Mouse (Mus musculus) heart, embryonic 11.5 days (tissue): ENCODE results near the gene Prps2. TPM values are rescaled to one million over a fixed set of nuclear protein-coding genes. Genes with fewer than 3 reads are reported as not detected.

Experiments used
- ATAC-seq: fragments of 200-750 bp; cut with Nextera tagmentation; replicated peaks from 2 replicates; pipeline ENCODE4 v1.8.0; 2017; ENCODE audit warnings: moderate library complexity; ENCODE audit not compliant: insufficient number of reproducible peaks, low FRiP score, low TSS enrichment
- H3K27ac ChIP-seq: fragments of 300-500 bp; sonication (generic); 2 replicates; pipeline ENCODE4 v1.5.1; 2014; ENCODE audit warnings: mild to moderate bottlenecking, low read depth, low read length
- H3K27me3 ChIP-seq: fragments of 300-500 bp; sonication (generic); 2 replicates; pipeline ENCODE4 v1.6.1; 2014; ENCODE audit warnings: mild to moderate bottlenecking, low read length, mixed read lengths; ENCODE audit not compliant: control insufficient read depth, insufficient read depth
- H3K36me3 ChIP-seq: fragments of 300-500 bp; sonication (generic); 2 replicates; pipeline ENCODE4 v1.6.1; 2014; ENCODE audit warnings: mild to moderate bottlenecking, low read length, moderate library complexity, mixed read lengths; ENCODE audit not compliant: control insufficient read depth, insufficient read depth
- H3K4me1 ChIP-seq: fragments of 300-500 bp; sonication (generic); 2 replicates; pipeline ENCODE4 v1.6.1; 2014; ENCODE audit warnings: low read length; ENCODE audit not compliant: control insufficient read depth, insufficient read depth
- H3K4me2 ChIP-seq: fragments of 300-500 bp; sonication (generic); 2 replicates; pipeline ENCODE4 v1.6.1; 2014; ENCODE audit warnings: mild to moderate bottlenecking, moderate library complexity
- H3K4me3 ChIP-seq: fragments of 300-500 bp; sonication (generic); 2 replicates; pipeline ENCODE4 v1.5.1; 2014; ENCODE audit warnings: low read depth, low read length
- H3K9ac ChIP-seq: fragments of 300-500 bp; sonication (generic); 2 replicates; pipeline ENCODE4 v1.6.1; 2014; ENCODE audit warnings: mild to moderate bottlenecking, low read depth, low read length, moderate library complexity
- H3K9me3 ChIP-seq: fragments of 300-500 bp; sonication (generic); replicated peaks from 2 replicates; pipeline ENCODE4 v1.6.1; 2016; ENCODE audit warnings: low read length; ENCODE audit not compliant: control insufficient read depth
- WGBS: fragments of 180-500 bp; shearing (Covaris S2); extraction: QIAGEN DNeasy Blood & Tissue Kit; methylation state at CpG from one replicate; pipeline ENCODE4 v1.1.7; 2014; ENCODE audit not compliant: insufficient replicate concordance; 5-methylcytosine and 5-hydroxymethylcytosine counted together
- polyA plus RNA-seq: library from polyadenylated mRNA; unstranded; fragments of >200 nt; fragmentation: Nextera tagmentation; extraction: Ambion mirVana; gene quantifications from 2 replicates; pipeline ENCODE4 v1.2.1, GENCODE M21; 2014

Prps2 gene
- polyA plus RNA-seq, 1 experiment from 2014 or later = 30.0 TPM

GRCm38 (mm10) chrX:167359704-167360103 lies 22.8 kb downstream of the Prps2 start:
- Histone ChIP-seq H3K9ac (no peak overlapping the region), H3K27me3 (peaks cover 2% of the 10 kb centered on the region; the same call in 1 of the 2 replicates), H3K4me2 (no peak overlapping the region), H3K36me3 (no peaks in the 10 kb centered on the region), H3K4me3 (no peak overlapping the region), H3K9me3 (no peaks in the 10 kb centered on the region), H3K27ac (no peak overlapping the region), H3K4me1 (no peaks in the 10 kb centered on the region)
- 90% methylated on average over 7 of the region's 7 CpGs for WGBS
- no peak for ATAC-seq

DNA sequence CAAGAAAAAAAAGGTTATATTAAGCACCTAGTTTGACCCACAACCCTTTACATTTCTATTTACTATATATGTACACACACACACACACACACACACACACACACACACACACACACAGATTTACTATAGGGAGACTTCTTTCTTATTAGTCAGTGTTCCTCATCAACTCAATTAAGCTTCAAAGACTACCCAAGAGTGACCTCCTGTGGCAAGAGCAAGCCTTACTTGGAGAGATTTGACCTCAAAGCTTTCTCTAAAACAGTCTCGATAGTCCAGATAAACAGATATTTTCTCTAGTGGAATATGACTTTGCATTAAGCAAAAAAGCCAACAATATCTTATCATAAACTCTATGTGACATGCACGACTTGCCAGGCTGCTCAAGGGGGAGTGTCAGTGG lies 25.1 kb downstream of the Prps2 start:
- Histone ChIP-seq H3K27me3 (peaks cover 2% of the 10 kb centered on the region; the same call in 1 of the 2 replicates), H3K4me3 (no peak overlapping the region), H3K9ac (no peak overlapping the region), H3K4me1 (no peaks in the 10 kb centered on the region), H3K9me3 (no peaks in the 10 kb centered on the region), H3K36me3 (no peaks in the 10 kb centered on the region), H3K4me2 (no peak overlapping the region), H3K27ac (no peak overlapping the region)
- 69% methylated on average over 2 of the region's 2 CpGs for WGBS
- ATAC-seq = no peak

GRCm38 (mm10) chrX:167355965-167356364 lies 26.6 kb downstream of the Prps2 start:
- 85% methylated on average over 3 of the region's 3 CpGs for WGBS
- no peaks in the 10 kb centered on the region for H3K36me3 ChIP-seq

DNA sequence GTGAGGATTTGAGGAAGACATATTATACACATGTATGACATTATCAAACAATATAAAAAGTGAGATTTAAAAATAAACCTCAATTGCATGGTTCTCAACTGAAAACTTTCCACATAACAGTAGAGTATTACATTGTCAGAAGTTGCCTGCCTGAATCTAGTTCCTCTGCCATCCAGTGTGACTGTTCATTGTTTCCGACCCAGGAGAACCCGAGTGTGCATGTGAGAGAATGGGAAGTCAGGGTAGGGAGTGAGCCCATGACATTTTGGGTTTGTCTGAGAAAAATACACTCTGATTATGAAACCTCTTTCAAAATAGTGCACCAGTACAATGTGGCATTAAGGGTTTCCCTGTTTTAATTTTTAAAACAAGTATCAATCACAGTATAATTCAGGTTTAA lies 28.9 kb downstream of the Prps2 start:
- Histone ChIP-seq H3K36me3 (no peaks in the 10 kb centered on the region), H3K9ac (no peak overlapping the region), H3K27ac (no peak overlapping the region), H3K4me2 (no peak overlapping the region), H3K4me3 (no peak overlapping the region), H3K4me1 (no peaks in the 10 kb centered on the region), H3K27me3 (peaks cover 2% of the 10 kb centered on the region; the same call in 1 of the 2 replicates), H3K9me3 (no peaks in the 10 kb centered on the region)
- 88% methylated on average over 2 of the region's 2 CpGs for WGBS
- no peak for ATAC-seq

More at GRCm38 (mm10) chrX:167355965-167356364, 26.6 kb downstream of the Prps2 start:
- Histone ChIP-seq H3K4me1 (no peaks in the 10 kb centered on the region), H3K9me3 (no peaks in the 10 kb centered on the region), H3K4me2 (no peak overlapping the region), H3K27ac (no peak overlapping the region), H3K9ac (no peak overlapping the region), H3K4me3 (no peak overlapping the region), H3K27me3 (peaks cover 2% of the 10 kb centered on the region; the same call in 1 of the 2 replicates)
- no peak for ATAC-seq

GRCm38 (mm10) chrX:167346440-167346839 lies 36.1 kb downstream of the Prps2 start:
- Histone ChIP-seq H3K9ac (no peak overlapping the region), H3K9me3 (no peaks in the 10 kb centered on the region), H3K27ac (no peak overlapping the region), H3K27me3 (no peaks in the 10 kb centered on the region), H3K36me3 (no peaks in the 10 kb centered on the region), H3K4me1 (no peaks in the 10 kb centered on the region), H3K4me3 (no peak overlapping the region), H3K4me2 (no peak overlapping the region)
- no peak for ATAC-seq
- 64% methylated on average over 1 of the region's 1 CpGs for WGBS

DNA sequence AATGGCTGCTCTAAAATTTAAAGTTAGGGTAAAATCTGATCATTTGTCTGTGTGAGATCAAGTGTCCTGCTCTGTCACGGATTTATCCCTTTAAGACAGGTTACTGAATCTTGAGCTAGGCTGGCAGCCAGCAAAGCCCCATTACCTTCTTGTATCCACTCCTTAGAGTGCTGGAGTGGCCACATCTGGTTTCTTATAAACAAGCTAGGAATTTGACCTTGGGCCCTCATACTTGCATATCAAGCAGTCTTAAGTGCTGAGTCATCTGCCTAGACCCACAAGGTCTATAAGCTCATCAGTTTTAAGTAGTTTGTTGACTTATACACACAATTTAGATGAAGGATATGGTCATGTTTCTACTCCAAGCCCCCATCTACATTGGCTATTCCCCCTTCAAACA lies 38.2 kb downstream of the Prps2 start:
- 72% methylated on average over 1 of the region's 1 CpGs for WGBS
- no peak overlapping the region for H3K9ac ChIP-seq
- no peaks in the 10 kb centered on the region for H3K36me3 ChIP-seq
- no peak overlapping the region for H3K27ac ChIP-seq
- ATAC-seq = no peak
- no peak overlapping the region for H3K4me2 ChIP-seq
- H3K4me3 ChIP-seq = no peak overlapping the region
- no peaks in the 10 kb centered on the region for H3K9me3 ChIP-seq
- no peaks in the 10 kb centered on the region for H3K27me3 ChIP-seq
- H3K4me1 ChIP-seq = no peaks in the 10 kb centered on the region

- H3K9ac ChIP-seq = no peak overlapping the region
- H3K27ac ChIP-seq = no peak overlapping the region
- WGBS = 70% methylated on average over 3 of the region's 3 CpGs
- no peaks in the 10 kb centered on the region for H3K9me3 ChIP-seq
- no peak for ATAC-seq
- no peaks in the 10 kb centered on the region for H3K27me3 ChIP-seq
- H3K4me1 ChIP-seq = no peaks in the 10 kb centered on the region
- no peak overlapping the region for H3K4me2 ChIP-seq
- H3K4me3 ChIP-seq = no peak overlapping the region
- H3K36me3 ChIP-seq = no peaks in the 10 kb centered on the region
Measured at GRCm38 (mm10) chrX:167341811-167342210, 40.7 kb downstream of the Prps2 start.

- no peak for ATAC-seq
- Histone ChIP-seq H3K4me3 (no peak overlapping the region), H3K36me3 (no peaks in the 10 kb centered on the region), H3K4me2 (no peak overlapping the region), H3K4me1 (no peaks in the 10 kb centered on the region), H3K27ac (no peak overlapping the region), H3K9me3 (no peaks in the 10 kb centered on the region), H3K9ac (no peak overlapping the region), H3K27me3 (no peaks in the 10 kb centered on the region)
- 82% methylated on average over 2 of the region's 2 CpGs for WGBS
Measured at GRCm38 (mm10) chrX:167340190-167340589, 42.4 kb downstream of the Prps2 start.

DNA sequence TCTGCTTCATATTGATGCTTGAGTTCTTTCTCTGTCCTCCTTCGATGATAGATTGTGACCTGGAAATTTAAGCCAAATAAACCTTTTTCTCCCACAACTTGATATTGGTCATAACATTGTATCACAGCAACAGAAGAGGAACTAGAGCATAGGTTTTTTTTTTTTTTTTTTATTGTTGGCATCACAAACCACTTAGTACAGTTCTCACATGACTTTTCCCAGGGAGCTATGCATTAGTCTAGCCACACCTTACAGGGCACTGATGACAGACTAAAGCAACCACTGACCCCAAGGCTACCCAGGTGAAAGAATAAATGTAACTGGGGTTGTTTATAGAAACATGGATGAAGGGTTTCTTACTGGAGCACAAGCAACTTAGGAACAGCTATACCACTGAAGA lies 44.6 kb downstream of the Prps2 start:
- Histone ChIP-seq H3K36me3 (no peaks in the 10 kb centered on the region), H3K27ac (no peak overlapping the region), H3K9me3 (no peaks in the 10 kb centered on the region), H3K4me1 (no peaks in the 10 kb centered on the region), H3K4me2 (no peak overlapping the region), H3K27me3 (no peaks in the 10 kb centered on the region), H3K9ac (no peak overlapping the region), H3K4me3 (no peak overlapping the region)
- no peak for ATAC-seq
- WGBS = 100% methylated on average over 1 of the region's 1 CpGs
